Mouse (Mus musculus) left cerebral cortex, adult 18-20 months (tissue): ENCODE measurements at regions not wholly inside any gene's neighbourhood (a gene's known extent, or its start where the extent isn't known, plus 50 kb on each side); places are given as distances from the start of the nearest gene placed in this dataset.
A peak's percentile ranks its signal among the peaks of the same experiment; 100 is the strongest.

Experiments
- DNase-seq, 2 experiments: peaks; one replicate each; pipeline ENCODE4 v3.0.0; 2021 to 2022; ENCODE audit warnings: low spot score in 2 of 2, mixed read lengths in 1 of 2

- DNase-seq = peak; percentile 59 to 64
These were observed 67.1 kb upstream of the Gabrg2 start for GRCm38 (mm10) chr11:42067788-42068187.

DNA sequence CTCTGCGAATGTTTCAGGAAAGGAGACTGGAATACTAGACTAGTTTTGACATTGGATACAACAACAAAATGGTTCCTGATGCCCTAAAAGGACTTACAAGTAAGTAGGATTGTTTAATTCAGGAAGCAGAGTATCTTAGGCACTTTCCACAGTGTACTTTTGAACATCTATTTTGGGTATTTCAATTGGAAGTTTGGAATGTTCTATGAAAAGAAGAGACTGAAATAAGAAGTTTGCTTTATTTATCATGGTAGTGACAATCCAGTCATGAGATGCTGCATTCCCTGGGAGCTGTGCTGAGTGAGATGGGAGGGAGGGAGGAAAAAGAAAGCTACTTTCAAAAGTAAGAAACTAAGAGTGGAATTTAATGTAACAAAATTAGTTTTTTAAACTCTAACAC lies 50.9 kb upstream of the Gabrg2 start:
- DNase-seq = no peak
